Mouse (Mus musculus) bone marrow, adult 2 months (tissue): ENCODE results near the gene Kif3b.

Experiments used
- CTCF ChIP-seq: fragments of 200-500 bp; IDR thresholded peaks from 2 replicates; pipeline ENCODE4 v1.5.1; 2011; ENCODE audit warnings: low read length, control low read depth; ENCODE audit not compliant: control insufficient read depth, insufficient read depth
- POLR2A ChIP-seq: fragments of 200-500 bp; IDR thresholded peaks from 2 replicates; pipeline ENCODE4 v1.6.1; 2011; ENCODE audit warnings: low read depth, mild to moderate bottlenecking, control low read depth, low read length, borderline replicate concordance; ENCODE audit not compliant: control insufficient read depth

- TF ChIP-seq POLR2A (no peak), CTCF (no peak)
Measured at GRCm38 (mm10) chr2:153348100-153348831, 57.1 kb downstream of the Kif3b start.
